Mouse (Mus musculus): Measurements from ENCODE around the gene Kmt2e.

DNA sequence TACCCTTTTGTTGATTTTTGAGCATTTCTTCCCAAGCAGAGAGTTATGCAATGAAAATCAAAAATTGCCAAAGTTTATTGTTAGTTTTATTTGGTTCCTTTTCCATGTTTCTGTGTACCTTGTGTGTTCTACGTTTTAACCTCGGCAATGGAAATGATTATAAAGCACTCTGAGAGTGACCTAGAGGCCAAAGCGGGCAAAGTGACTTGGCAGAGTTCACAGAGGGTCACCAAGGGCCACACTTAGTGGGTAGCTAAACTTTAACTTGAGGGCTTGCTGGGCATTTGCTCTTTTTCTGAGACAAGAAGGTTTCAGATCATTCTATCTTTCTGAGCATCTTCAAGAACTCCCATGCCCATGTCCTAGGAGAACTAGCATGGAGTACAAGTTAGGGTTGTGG is 37.5 kb upstream of the Kmt2e start:
- no peak for TF ChIP-seq CTCF (conservative IDR thresholded peaks at IDR 0.05; ENCODE audit: low read length)
- TF ChIP-seq NANOG (IDR thresholded peaks at IDR 0.05; ENCODE audit: borderline replicate concordance, low read length) = no peak
